Mouse (Mus musculus): ENCODE results near the gene Hivep3. TPM values are rescaled to one million over a fixed set of nuclear protein-coding genes. Genes with fewer than 3 reads are reported as not detected.

Hivep3 gene
- polyA plus RNA-seq, 1 experiment: 1.7 TPM

- Histone ChIP-seq H3K27ac (ENCODE audit: control insufficient read depth, insufficient read depth, low read depth, low read length) (no peak overlapping the region), H3K36me3 (ENCODE audit: control insufficient read depth, insufficient read depth, low read length) (no peaks in the 10 kb centered on the region), H3K27me3 (ENCODE audit: control insufficient read depth, insufficient read depth, low read length) (no peaks in the 10 kb centered on the region), H3K4me3 (ENCODE audit: control insufficient read depth, low read depth, low read length) (no peak overlapping the region), H3K4me1 (ENCODE audit: control insufficient read depth, insufficient read depth, low read length) (no peaks in the 10 kb centered on the region)
- no peak for TF ChIP-seq CTCF (IDR thresholded peaks at IDR 0.05; ENCODE audit: control insufficient read depth, insufficient read depth, insufficient replicate concordance, low read depth, low read length)
- TF ChIP-seq POLR2A (IDR thresholded peaks at IDR 0.05; ENCODE audit: control insufficient read depth, low read depth, low read length): no peak
Measured at GRCm38 (mm10) chr4:119895504-119895903, 161.9 kb downstream of the Hivep3 start.

- Histone ChIP-seq H3K27ac (ENCODE audit: control insufficient read depth, insufficient read depth, low read depth, low read length) (no peak overlapping the region), H3K27me3 (ENCODE audit: control insufficient read depth, insufficient read depth, low read length) (no peaks in the 10 kb centered on the region), H3K4me1 (ENCODE audit: control insufficient read depth, insufficient read depth, low read length) (no peaks in the 10 kb centered on the region), H3K4me3 (ENCODE audit: control insufficient read depth, low read depth, low read length) (no peak overlapping the region), H3K36me3 (ENCODE audit: control insufficient read depth, insufficient read depth, low read length) (no peaks in the 10 kb centered on the region)
- TF ChIP-seq POLR2A (IDR thresholded peaks at IDR 0.05; ENCODE audit: control insufficient read depth, low read depth, low read length) (no peak), CTCF (IDR thresholded peaks at IDR 0.05; ENCODE audit: control insufficient read depth, insufficient read depth, insufficient replicate concordance, low read depth, low read length) (no peak)
Measured at GRCm38 (mm10) chr4:119896572-119896971, 163.0 kb downstream of the Hivep3 start.

- no peak overlapping the region for H3K27ac ChIP-seq (ENCODE audit: control insufficient read depth, insufficient read depth, low read depth, low read length)
- H3K27me3 ChIP-seq (ENCODE audit: control insufficient read depth, insufficient read depth, low read length): no peaks in the 10 kb centered on the region
- no peak for TF ChIP-seq POLR2A (IDR thresholded peaks at IDR 0.05; ENCODE audit: control insufficient read depth, low read depth, low read length)
- no peak for TF ChIP-seq CTCF (IDR thresholded peaks at IDR 0.05; ENCODE audit: control insufficient read depth, insufficient read depth, insufficient replicate concordance, low read depth, low read length)
- no peak overlapping the region for H3K4me3 ChIP-seq (ENCODE audit: control insufficient read depth, low read depth, low read length)
- H3K4me1 ChIP-seq (ENCODE audit: control insufficient read depth, insufficient read depth, low read length): no peaks in the 10 kb centered on the region
- no peaks in the 10 kb centered on the region for H3K36me3 ChIP-seq (ENCODE audit: control insufficient read depth, insufficient read depth, low read length)
Measured at GRCm38 (mm10) chr4:119897054-119897855, 163.7 kb downstream of the Hivep3 start.

- H3K27ac ChIP-seq (ENCODE audit: control insufficient read depth, insufficient read depth, low read depth, low read length): no peak overlapping the region
Measured at GRCm38 (mm10) chr4:119901556-119902491, 168.2 kb downstream of the Hivep3 start.

GRCm38 (mm10) chr4:119903328-119903727 is 169.7 kb downstream of the Hivep3 start:
- TF ChIP-seq POLR2A (IDR thresholded peaks at IDR 0.05; ENCODE audit: control insufficient read depth, low read depth, low read length): no peak
- no peak for TF ChIP-seq CTCF (IDR thresholded peaks at IDR 0.05; ENCODE audit: control insufficient read depth, insufficient read depth, insufficient replicate concordance, low read depth, low read length)
- no peak overlapping the region for H3K4me3 ChIP-seq (ENCODE audit: control insufficient read depth, low read depth, low read length)
- H3K27me3 ChIP-seq (ENCODE audit: control insufficient read depth, insufficient read depth, low read length): no peaks in the 10 kb centered on the region
- H3K36me3 ChIP-seq (ENCODE audit: control insufficient read depth, insufficient read depth, low read length): no peaks in the 10 kb centered on the region
- no peaks in the 10 kb centered on the region for H3K4me1 ChIP-seq (ENCODE audit: control insufficient read depth, insufficient read depth, low read length)
- no peak overlapping the region for H3K27ac ChIP-seq (ENCODE audit: control insufficient read depth, insufficient read depth, low read depth, low read length)

More at GRCm38 (mm10) chr4:119901556-119902491, 168.2 kb downstream of the Hivep3 start:
- Histone ChIP-seq H3K36me3 (ENCODE audit: control insufficient read depth, insufficient read depth, low read length) (no peaks in the 10 kb centered on the region), H3K4me1 (ENCODE audit: control insufficient read depth, insufficient read depth, low read length) (no peaks in the 10 kb centered on the region), H3K27me3 (ENCODE audit: control insufficient read depth, insufficient read depth, low read length) (no peaks in the 10 kb centered on the region), H3K4me3 (ENCODE audit: control insufficient read depth, low read depth, low read length) (no peak overlapping the region)
- no peak for TF ChIP-seq CTCF (IDR thresholded peaks at IDR 0.05; ENCODE audit: control insufficient read depth, insufficient read depth, insufficient replicate concordance, low read depth, low read length)
- no peak for TF ChIP-seq POLR2A (IDR thresholded peaks at IDR 0.05; ENCODE audit: control insufficient read depth, low read depth, low read length)

GRCm38 (mm10) chr4:119903806-119904205 is 170.2 kb downstream of the Hivep3 start:
- TF ChIP-seq CTCF (IDR thresholded peaks at IDR 0.05; ENCODE audit: control insufficient read depth, insufficient read depth, insufficient replicate concordance, low read depth, low read length): no peak
- TF ChIP-seq POLR2A (IDR thresholded peaks at IDR 0.05; ENCODE audit: control insufficient read depth, low read depth, low read length): no peak
- no peaks in the 10 kb centered on the region for H3K27me3 ChIP-seq (ENCODE audit: control insufficient read depth, insufficient read depth, low read length)
- H3K4me3 ChIP-seq (ENCODE audit: control insufficient read depth, low read depth, low read length): no peak overlapping the region
- no peaks in the 10 kb centered on the region for H3K4me1 ChIP-seq (ENCODE audit: control insufficient read depth, insufficient read depth, low read length)
- H3K27ac ChIP-seq (ENCODE audit: control insufficient read depth, insufficient read depth, low read depth, low read length): no peak overlapping the region
- no peaks in the 10 kb centered on the region for H3K36me3 ChIP-seq (ENCODE audit: control insufficient read depth, insufficient read depth, low read length)

GRCm38 (mm10) chr4:119904296-119904695 is 170.7 kb downstream of the Hivep3 start:
- Histone ChIP-seq H3K36me3 (ENCODE audit: control insufficient read depth, insufficient read depth, low read length) (no peaks in the 10 kb centered on the region), H3K4me1 (ENCODE audit: control insufficient read depth, insufficient read depth, low read length) (no peaks in the 10 kb centered on the region), H3K27me3 (ENCODE audit: control insufficient read depth, insufficient read depth, low read length) (no peaks in the 10 kb centered on the region), H3K27ac (ENCODE audit: control insufficient read depth, insufficient read depth, low read depth, low read length) (no peak overlapping the region), H3K4me3 (ENCODE audit: control insufficient read depth, low read depth, low read length) (no peak overlapping the region)
- no peak for TF ChIP-seq POLR2A (IDR thresholded peaks at IDR 0.05; ENCODE audit: control insufficient read depth, low read depth, low read length)
- no peak for TF ChIP-seq CTCF (IDR thresholded peaks at IDR 0.05; ENCODE audit: control insufficient read depth, insufficient read depth, insufficient replicate concordance, low read depth, low read length)
